ENCODE assay signal across 8 mouse cellular contexts in the genomic region with DNA sequence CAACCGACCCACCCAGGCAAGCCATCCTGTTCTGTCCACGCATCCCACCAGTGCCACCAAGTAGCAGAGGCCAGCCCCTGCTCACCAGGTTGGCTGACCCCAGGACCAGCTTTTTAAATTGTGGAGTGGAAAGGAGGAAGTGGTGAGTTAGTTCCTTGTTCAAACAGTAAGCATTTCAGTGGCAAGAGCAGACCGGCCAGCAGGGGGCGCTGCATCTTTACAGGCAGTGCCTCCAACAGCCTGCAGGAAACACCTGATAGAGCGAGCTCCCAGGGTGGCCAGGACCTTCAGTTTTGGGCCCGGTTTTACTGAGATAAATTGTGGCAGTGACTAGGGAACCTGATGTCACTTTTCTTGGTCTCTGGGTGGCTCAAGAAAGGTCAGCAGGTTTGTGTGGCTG. TPM values are rescaled to one million over a fixed set of nuclear protein-coding genes. Genes with fewer than 3 reads are reported as not detected.
A peak's percentile ranks its signal among the peaks of the same experiment; 100 is the strongest.
DNase-seq lines count a peak whose midpoint lies in the region; ATAC-seq and TF ChIP-seq lines count a peak whose summit lies in the region.

No protein-coding gene starts in this region.

- no peak for TF ChIP-seq POLR2A in cerebellum, adult 2 months (IDR thresholded peaks at IDR 0.05; ENCODE audit: borderline replicate concordance, insufficient read depth, low read length)

- TF ChIP-seq CTCF in cerebellum, adult 2 months (IDR thresholded peaks at IDR 0.05; ENCODE audit: borderline replicate concordance, insufficient read depth, low read depth, low read length), result peak; percentile 82

- DNase-seq in 3134 (ENCODE audit: extremely low read depth, insufficient read length, low spot score), result peak; percentile 58
- DNase-seq in MN1 (ENCODE audit: low spot score), result peak; percentile 92
- DNase-seq in cerebellum, adult 2 months, result peak; percentile 74 to 84
- DNase-seq in gastrocnemius, adult 18-20 months (ENCODE audit: low spot score), result peak; percentile 87
- peak; percentile 91 for DNase-seq in kidney, adult 9 months
- peak; percentile 91 for DNase-seq in liver
- peak; percentile 97 for DNase-seq in testis, postnatal 10 days (ENCODE audit: low spot score)

- no peak overlapping the region for H3K27ac ChIP-seq in cerebellum, adult 2 months (ENCODE audit: insufficient read depth, low read length)

- no peak overlapping the region for H3K4me3 ChIP-seq in cerebellum, adult 2 months (replicated peaks; ENCODE audit: insufficient read depth, low read depth, low read length)

- 34% methylated on average over 6 of the region's 6 CpGs for WGBS in cerebellum, adult 2 months

- peak; percentile 78 for ATAC-seq in neutrophil, adult 5-6 weeks (ENCODE audit: extremely low read depth, insufficient number of reproducible peaks, low FRiP score, poor library complexity, severe bottlenecking)

- H3K4me1 ChIP-seq in cerebellum, adult 2 months (ENCODE audit: control insufficient read depth, insufficient read depth, low read length), result peaks cover 18% of the 10 kb centered on the region

- H3K27me3 ChIP-seq in cerebellum, adult 2 months (ENCODE audit: control insufficient read depth, insufficient read depth, low read length), result no peaks in the 10 kb centered on the region

RNA-seq across cellular contexts. Expression of a gene that starts 39.7 kb away (rescaled TPM):
- 21.8 and 21.9 TPM in 2 replicates for polyA plus RNA-seq in cerebellum, adult 2 months (2012; rRNA removed)
- 1 to 10 TPM; 6.5 to 9.4 TPM for total RNA-seq in gastrocnemius, adult 18-20 months (2021)
- total RNA-seq in neutrophil, adult 5-6 weeks (2017), result 35.1 and 36.9 TPM in 2 replicates

RNA-seq across cellular contexts. Expression of a gene that starts 54.3 kb away (rescaled TPM):
- 93.3 and 95.1 TPM in 2 replicates for polyA plus RNA-seq in cerebellum, adult 2 months (2012; rRNA removed)
- 100 to 1,000 TPM; 433 to 496 TPM for total RNA-seq in gastrocnemius, adult 18-20 months (2021)
- 20.6 and 26.4 TPM in 2 replicates for total RNA-seq in neutrophil, adult 5-6 weeks (2017)

RNA-seq across cellular contexts. Expression of a gene that starts 54.3 kb away (rescaled TPM):
- polyA plus RNA-seq in cerebellum, adult 2 months (2012; rRNA removed), result 11.0 and 12.3 TPM in 2 replicates
- total RNA-seq in gastrocnemius, adult 18-20 months (2021), result 10 to 100 TPM; 32.4 to 42.5 TPM
- total RNA-seq in neutrophil, adult 5-6 weeks (2017), result 9.9 and 10.7 TPM in 2 replicates

Comparison
In these comparisons a context has a peak if more than half of its experiments do, and no peak if none do; other contexts are left out.
1. RNA of a gene that starts 54.3 kb away (total RNA-seq): 433 to 496 TPM in gastrocnemius, adult 18-20 months; 20.6 to 26.4 TPM in neutrophil, adult 5-6 weeks; every median in the first group is over 10 times any median in the second.
2. Peak in every context shown above with its lines, with median percentiles within 50 percentile points of each other: DNase-seq.